Mouse (Mus musculus) midbrain, embryonic 11.5 days (tissue): ENCODE measurements around the gene Car8. TPM values are rescaled to one million over a fixed set of nuclear protein-coding genes. Genes with fewer than 3 reads are reported as not detected.

Source experiments
- ATAC-seq: fragments of 200-750 bp; cut with Nextera tagmentation; 2 replicates; pipeline ENCODE4 v1.8.0; 2017; ENCODE audit warnings: moderate TSS enrichment, moderate library complexity; ENCODE audit not compliant: low FRiP score
- DNase-seq: peaks from one replicate; pipeline ENCODE4 v3.0.0; 2015; ENCODE audit warnings: low spot score; ENCODE audit errors: missing footprints
- H3K27ac ChIP-seq: fragments of 300-500 bp; sonication (generic); 2 replicates; pipeline ENCODE4 v1.5.1; 2014; ENCODE audit warnings: low read depth, low read length
- H3K27me3 ChIP-seq: fragments of 300-500 bp; sonication (generic); 2 replicates; pipeline ENCODE4 v1.6.1; 2014; ENCODE audit warnings: mild to moderate bottlenecking, low read length, moderate library complexity, mixed read lengths; ENCODE audit not compliant: control insufficient read depth, insufficient read depth
- H3K36me3 ChIP-seq: fragments of 300-500 bp; sonication (generic); 2 replicates; pipeline ENCODE4 v1.6.1; 2014; ENCODE audit warnings: mild to moderate bottlenecking, low read length, moderate library complexity, mixed read lengths; ENCODE audit not compliant: control insufficient read depth, insufficient read depth
- H3K4me1 ChIP-seq: fragments of 300-500 bp; sonication (generic); 2 replicates; pipeline ENCODE4 v1.6.1; 2014; ENCODE audit warnings: low read length; ENCODE audit not compliant: control insufficient read depth, insufficient read depth
- H3K4me2 ChIP-seq: fragments of 300-500 bp; sonication (generic); 2 replicates; pipeline ENCODE4 v1.6.1; 2014; ENCODE audit warnings: mild to moderate bottlenecking, moderate library complexity
- H3K4me3 ChIP-seq: fragments of 300-500 bp; sonication (generic); 2 replicates; pipeline ENCODE4 v1.5.1; 2014; ENCODE audit warnings: low read depth, low read length
- H3K9ac ChIP-seq: fragments of 300-500 bp; sonication (generic); 2 replicates; pipeline ENCODE4 v1.6.1; 2014; ENCODE audit warnings: low read length
- H3K9me3 ChIP-seq: fragments of 300-500 bp; sonication (generic); 2 replicates; pipeline ENCODE4 v1.6.1; 2016; ENCODE audit warnings: low read length; ENCODE audit not compliant: control insufficient read depth
- WGBS: fragments of 180-500 bp; shearing (Covaris S2); extraction: QIAGEN DNeasy Blood & Tissue Kit; methylation state at CpG from one replicate; pipeline ENCODE4 v1.1.7; 2014; 5-methylcytosine and 5-hydroxymethylcytosine counted together
- polyA plus RNA-seq: library from polyadenylated mRNA; unstranded; fragments of >200 nt; fragmentation: Nextera tagmentation; extraction: Ambion mirVana; gene quantifications from 2 replicates; pipeline ENCODE4 v1.2.1, GENCODE M21; 2014

Gene Car8
- polyA plus RNA-seq, 1 experiment from 2014 or later: 1.3 TPM

DNA sequence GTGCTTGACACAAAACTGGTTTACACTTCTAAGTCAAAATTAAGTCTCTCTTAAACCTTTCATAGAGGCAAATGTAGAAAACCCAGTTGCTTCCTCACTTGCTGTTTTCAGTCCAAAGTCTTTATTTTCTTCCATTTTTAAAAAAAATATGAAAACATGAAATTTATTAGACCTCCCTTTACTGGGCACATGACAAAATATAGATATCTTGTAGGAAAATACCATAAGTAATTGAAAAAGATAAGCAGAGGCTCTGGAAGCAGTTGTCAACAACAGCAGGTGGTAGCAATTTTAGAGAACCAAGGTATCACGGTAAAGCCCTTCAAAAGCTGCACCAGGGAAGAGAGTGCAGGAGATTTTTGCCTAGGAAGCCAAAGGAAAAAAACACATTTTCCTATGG is 30.9 kb downstream of the Car8 start:
- H3K9me3 ChIP-seq: no peaks in the 10 kb centered on the region

GRCm38 (mm10) chr4:8206918-8207573 is 31.8 kb downstream of the Car8 start:
- ATAC-seq (no peak), DNase-seq (no peak)
- WGBS: 87% methylated on average over 6 of the region's 6 CpGs
- H3K4me2 ChIP-seq: no peak overlapping the region
- H3K27me3 ChIP-seq: no peaks in the 10 kb centered on the region
- H3K36me3 ChIP-seq: no peaks in the 10 kb centered on the region
- no peaks in the 10 kb centered on the region for H3K4me1 ChIP-seq
- H3K9ac ChIP-seq: no peak overlapping the region
- H3K4me3 ChIP-seq: no peak overlapping the region
- H3K9me3 ChIP-seq: no peaks in the 10 kb centered on the region
- no peak overlapping the region for H3K27ac ChIP-seq

More for the DNA sequence above, 30.9 kb downstream of the Car8 start:
- DNase-seq (no peak), ATAC-seq (no peak)
- no peak overlapping the region for H3K9ac ChIP-seq
- WGBS: 78% methylated on average over 1 of the region's 1 CpGs
- H3K27me3 ChIP-seq: no peaks in the 10 kb centered on the region
- H3K27ac ChIP-seq: no peak overlapping the region
- no peak overlapping the region for H3K4me2 ChIP-seq
- no peaks in the 10 kb centered on the region for H3K4me1 ChIP-seq
- no peak overlapping the region for H3K4me3 ChIP-seq
- H3K36me3 ChIP-seq: no peaks in the 10 kb centered on the region

DNA sequence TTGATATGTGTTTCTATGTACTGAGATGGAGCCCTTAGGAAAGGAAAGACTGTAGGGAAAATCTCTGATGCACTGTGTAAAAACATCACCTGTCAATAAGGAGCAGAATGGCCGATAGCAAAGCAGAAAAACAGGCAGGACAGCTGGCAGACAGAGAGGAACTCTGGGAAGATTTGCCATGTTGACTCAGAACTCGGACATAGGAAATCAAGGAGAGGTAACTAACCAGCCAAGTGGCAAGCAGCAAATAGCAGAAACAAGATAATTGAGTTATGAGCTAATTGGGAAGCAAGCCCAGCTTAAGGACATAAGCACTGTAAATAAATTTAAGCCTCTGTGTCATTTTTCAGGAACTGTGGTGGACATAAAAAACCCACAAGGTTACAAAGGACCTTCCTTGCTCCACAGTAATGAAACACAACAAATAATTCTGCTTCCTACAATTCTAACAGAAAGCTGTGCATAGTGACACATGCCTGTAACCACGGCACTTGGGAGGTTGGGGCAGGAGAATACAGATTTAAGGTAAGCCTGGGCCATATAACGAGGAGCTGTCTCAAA is 33.7 kb downstream of the Car8 start:
- no peaks in the 10 kb centered on the region for H3K36me3 ChIP-seq
- no peaks in the 10 kb centered on the region for H3K9me3 ChIP-seq
- H3K9ac ChIP-seq: no peak overlapping the region
- no peaks in the 10 kb centered on the region for H3K4me1 ChIP-seq
- DNase-seq (no peak), ATAC-seq (no peak)
- 80% methylated on average over 4 of the region's 4 CpGs for WGBS
- H3K27me3 ChIP-seq: no peaks in the 10 kb centered on the region
- no peak overlapping the region for H3K4me2 ChIP-seq
- no peak overlapping the region for H3K4me3 ChIP-seq
- H3K27ac ChIP-seq: no peak overlapping the region

DNA sequence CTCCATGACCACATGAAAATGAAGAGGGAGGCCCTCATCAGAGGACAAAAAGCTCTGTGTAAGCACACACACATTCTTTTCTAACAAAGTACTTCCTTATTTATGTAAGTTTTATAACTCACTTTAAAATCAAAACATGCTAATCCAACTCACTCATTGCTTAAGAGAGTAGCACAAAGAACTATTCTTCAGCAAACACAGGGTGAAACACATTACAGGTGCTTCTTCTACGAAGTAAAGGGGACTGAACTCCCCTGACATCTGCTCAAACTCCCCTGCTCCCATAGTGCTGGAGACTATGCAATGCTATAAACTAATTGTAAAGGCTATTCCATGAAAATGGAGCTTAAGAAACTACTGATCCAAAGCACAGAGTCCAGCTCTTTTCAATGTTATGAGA is 35.5 kb downstream of the Car8 start:
- Histone ChIP-seq H3K9me3 (no peaks in the 10 kb centered on the region), H3K4me1 (no peaks in the 10 kb centered on the region), H3K36me3 (no peaks in the 10 kb centered on the region), H3K27me3 (no peaks in the 10 kb centered on the region), H3K27ac (no peak overlapping the region), H3K9ac (no peak overlapping the region), H3K4me2 (no peak overlapping the region), H3K4me3 (no peak overlapping the region)
- no peak for ATAC-seq
- 65% methylated on average over 1 of the region's 1 CpGs for WGBS
- DNase-seq: no peak

- Histone ChIP-seq H3K27ac (no peak overlapping the region), H3K9ac (no peak overlapping the region), H3K4me1 (no peaks in the 10 kb centered on the region), H3K36me3 (no peaks in the 10 kb centered on the region), H3K9me3 (no peaks in the 10 kb centered on the region), H3K4me3 (no peak overlapping the region), H3K4me2 (no peak overlapping the region), H3K27me3 (no peaks in the 10 kb centered on the region)
- ATAC-seq (no peak), DNase-seq (no peak)
- 88% methylated on average over 2 of the region's 2 CpGs for whole genome bisulfite sequencing
Observed at GRCm38 (mm10) chr4:8201631-8202030, 37.2 kb downstream of the Car8 start.

DNA sequence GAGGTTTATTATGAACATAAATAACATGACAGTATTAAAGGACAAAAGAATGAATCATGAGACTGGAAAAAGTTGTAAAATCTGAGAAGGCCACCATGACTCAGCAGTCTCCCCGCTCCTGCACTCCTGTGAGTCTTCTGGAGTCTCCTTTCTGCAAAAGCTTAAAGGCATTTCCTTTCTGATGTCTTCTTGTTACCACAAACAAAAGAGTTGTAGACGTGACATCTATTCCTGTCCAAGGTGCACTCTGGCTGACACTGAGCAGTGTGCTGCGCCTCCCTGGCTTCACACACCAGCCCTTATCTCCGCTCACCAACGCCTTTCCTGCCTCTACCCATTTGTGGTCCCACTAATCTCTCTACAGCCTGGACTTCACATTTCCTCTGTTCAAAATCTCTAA is 38.8 kb downstream of the Car8 start:
- ATAC-seq (no peak), DNase-seq (no peak)
- no peaks in the 10 kb centered on the region for H3K36me3 ChIP-seq
- H3K4me1 ChIP-seq: no peaks in the 10 kb centered on the region
- no peak overlapping the region for H3K9ac ChIP-seq
- no peak overlapping the region for H3K4me3 ChIP-seq
- no peaks in the 10 kb centered on the region for H3K9me3 ChIP-seq
- no peak overlapping the region for H3K27ac ChIP-seq
- H3K27me3 ChIP-seq: no peaks in the 10 kb centered on the region
- H3K4me2 ChIP-seq: no peak overlapping the region
- WGBS: 84% methylated on average over 5 of the region's 5 CpGs

GRCm38 (mm10) chr4:8198033-8198432 is 40.8 kb downstream of the Car8 start:
- H3K9ac ChIP-seq: no peak overlapping the region
- H3K4me3 ChIP-seq: no peak overlapping the region
- no peaks in the 10 kb centered on the region for H3K4me1 ChIP-seq
- H3K36me3 ChIP-seq: no peaks in the 10 kb centered on the region
- no peak overlapping the region for H3K27ac ChIP-seq
- WGBS: 78% methylated on average over 5 of the region's 5 CpGs
- no peaks in the 10 kb centered on the region for H3K27me3 ChIP-seq
- H3K9me3 ChIP-seq: no peaks in the 10 kb centered on the region
- ATAC-seq (no peak), DNase-seq (no peak)
- no peak overlapping the region for H3K4me2 ChIP-seq

- DNase-seq (no peak), ATAC-seq (no peak)
- H3K9ac ChIP-seq: no peak overlapping the region
- no peaks in the 10 kb centered on the region for H3K27me3 ChIP-seq
- no peak overlapping the region for H3K27ac ChIP-seq
- H3K4me1 ChIP-seq: no peaks in the 10 kb centered on the region
- H3K36me3 ChIP-seq: no peaks in the 10 kb centered on the region
- WGBS: 75% methylated on average over 4 of the region's 4 CpGs
- H3K4me2 ChIP-seq: no peak overlapping the region
- H3K4me3 ChIP-seq: no peak overlapping the region
- H3K9me3 ChIP-seq: no peaks in the 10 kb centered on the region; the same call in 1 of the 2 replicates
Observed at GRCm38 (mm10) chr4:8190441-8190840, 48.4 kb downstream of the Car8 start.

GRCm38 (mm10) chr4:8186921-8187687 is 51.7 kb downstream of the Car8 start:
- H3K4me1 ChIP-seq: no peaks in the 10 kb centered on the region
- WGBS: 79% methylated on average over 8 of the region's 8 CpGs
- H3K9ac ChIP-seq: no peak overlapping the region
- no peaks in the 10 kb centered on the region; the same call in 1 of the 2 replicates for H3K9me3 ChIP-seq
- no peak for ATAC-seq
- H3K27ac ChIP-seq: no peak overlapping the region
- no peak overlapping the region for H3K4me3 ChIP-seq
- no peaks in the 10 kb centered on the region for H3K27me3 ChIP-seq
- no peaks in the 10 kb centered on the region for H3K36me3 ChIP-seq
- DNase-seq: no peak
- H3K4me2 ChIP-seq: no peak overlapping the region
